Mouse (Mus musculus) gastrocnemius, adult 18-20 months (tissue): ENCODE results near the gene Tpsab1. TPM values are rescaled to one million over a fixed set of nuclear protein-coding genes. Genes with fewer than 3 reads are reported as not detected.

Experiments
- DNase-seq: peaks from one replicate; pipeline ENCODE4 v3.0.0; 2021; ENCODE audit warnings: low spot score
- long read RNA-seq, 2 experiments: library from polyadenylated mRNA; stranded (forward); transcript quantifications; one replicate each; pipeline ENCODE4 v2.0.0; 2021
- total RNA-seq, 2 experiments: library from RNA; stranded (reverse); gene quantifications; 2 replicates each; pipeline ENCODE4 v1.2.3; 2021

Tpsab1 gene
- 1 to 10 TPM; 2.0 to 3.4 TPM for total RNA-seq
- long read RNA-seq, experiment 1, partial matches to known transcripts = 0 of 2 reads
- long read RNA-seq, experiment 1, other reads (novel, unspliced or antisense) = 0 of 2 reads
- long read RNA-seq, experiment 2, partial matches to known transcripts = 0 of 2 reads
- long read RNA-seq, experiment 2, other reads (novel, unspliced or antisense) = 1 of 2 reads

GRCm38 (mm10) chr17:25345462-25345861, at the start of gene Tpsab1:
TSS of gene Tpsab1 (minus strand) at chr17:25345562.
- DNase-seq = no peak

GRCm38 (mm10) chr17:25394526-25394925, 49.2 kb upstream of the Tpsab1 start:
- no peak for DNase-seq

- DNase-seq = no peak
Measured at GRCm38 (mm10) chr17:25374011-25374410, 28.6 kb upstream of the Tpsab1 start.

GRCm38 (mm10) chr17:25372491-25372890, 27.1 kb upstream of the Tpsab1 start:
- no peak for DNase-seq

- no peak for DNase-seq
Measured at GRCm38 (mm10) chr17:25368973-25369372, 23.6 kb upstream of the Tpsab1 start, which contains the start of gene Tpsg1. TSS of gene Tpsg1 (plus strand) at chr17:25369273.

GRCm38 (mm10) chr17:25366005-25366404, 20.6 kb upstream of the Tpsab1 start, which contains the start of gene Tpsb2:
TSS of gene Tpsb2 (plus strand) at chr17:25366305.
- no peak for DNase-seq

- peak; percentile 17 for DNase-seq
Measured at GRCm38 (mm10) chr17:25363726-25364125, 18.4 kb upstream of the Tpsab1 start.

- DNase-seq = no peak
Measured at GRCm38 (mm10) chr17:25361291-25361690, 15.9 kb upstream of the Tpsab1 start.

GRCm38 (mm10) chr17:25341490-25341889, 3.9 kb downstream of the Tpsab1 start:
- no peak for DNase-seq

GRCm38 (mm10) chr17:25340003-25340402, 5.4 kb downstream of the Tpsab1 start:
- no peak for DNase-seq

GRCm38 (mm10) chr17:25338218-25338617, 7.1 kb downstream of the Tpsab1 start:
- DNase-seq = no peak

- peak; percentile 26 for DNase-seq
Measured at GRCm38 (mm10) chr17:25333943-25334342, 11.4 kb downstream of the Tpsab1 start.

GRCm38 (mm10) chr17:25332321-25332720, 13.0 kb downstream of the Tpsab1 start:
- no peak for DNase-seq

GRCm38 (mm10) chr17:25322930-25323329, 22.4 kb downstream of the Tpsab1 start:
- DNase-seq = no peak

GRCm38 (mm10) chr17:25320819-25321218, 24.5 kb downstream of the Tpsab1 start:
- no peak for DNase-seq

GRCm38 (mm10) chr17:25318354-25318753, 27.0 kb downstream of the Tpsab1 start, which contains the start of gene Prss29:
TSS of gene Prss29 (plus strand) at chr17:25318654.
- DNase-seq = no peak

GRCm38 (mm10) chr17:25308346-25308745, 37.0 kb downstream of the Tpsab1 start, which contains the start of gene Prss28:
TSS of gene Prss28 (plus strand) at chr17:25308646.
- no peak for DNase-seq

- no peak for DNase-seq
Measured at GRCm38 (mm10) chr17:25298094-25298493, 47.3 kb downstream of the Tpsab1 start, which contains the start of gene Prss34. TSS of gene Prss34 (plus strand) at chr17:25298394.

GRCm38 (mm10) chr17:25294111-25294510, 51.3 kb downstream of the Tpsab1 start:
- DNase-seq = peak; percentile 11

GRCm38 (mm10) chr17:25293495-25293894, 51.9 kb downstream of the Tpsab1 start:
- no peak for DNase-seq
